Mouse (Mus musculus): ENCODE results near the gene Mkrn3.
A peak's percentile ranks its signal among the peaks of the same experiment; 100 is the strongest.

The Mkrn3 gene

DNA sequence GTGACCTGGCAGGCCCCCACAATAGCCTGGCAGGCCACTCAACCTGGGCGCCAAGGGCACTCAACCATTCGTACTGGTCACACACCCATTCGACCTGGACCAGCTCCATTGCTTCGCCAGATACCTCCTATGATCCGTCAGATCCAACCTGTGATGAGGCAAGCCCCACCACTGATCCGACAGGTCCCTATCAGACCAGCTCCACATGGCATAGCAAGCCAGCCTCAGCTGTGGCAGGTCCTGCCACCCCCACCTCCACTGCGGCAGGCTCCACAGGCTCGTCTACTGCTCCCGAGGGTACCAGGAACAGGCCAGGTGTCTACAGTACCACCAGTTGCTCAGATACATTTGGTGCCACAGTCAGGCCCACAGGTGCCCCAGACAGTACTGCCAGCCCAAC is 41.4 kb downstream of the Mkrn3 start:
- no peak for DNase-seq (ENCODE audit: low spot score in 2 of 2)

DNA sequence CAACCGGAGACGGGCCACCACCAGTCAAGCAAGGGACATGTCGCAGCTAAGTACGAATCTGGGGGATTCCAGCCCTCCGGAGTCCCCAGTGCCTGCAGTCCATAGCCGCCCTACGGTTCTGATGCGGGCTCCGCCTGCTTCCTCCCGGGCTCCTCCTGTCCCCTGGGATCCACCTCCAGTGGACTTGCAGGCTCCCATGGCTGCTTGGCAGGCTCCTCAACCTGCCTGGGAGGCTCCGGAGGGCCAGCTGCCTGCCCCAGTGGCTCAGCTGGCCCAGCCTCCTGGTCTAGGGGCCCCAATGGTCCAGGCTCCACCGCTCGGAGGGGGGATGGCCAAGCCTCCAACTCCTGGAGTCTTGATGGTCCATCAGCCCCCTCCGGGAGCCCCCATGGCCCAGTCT is 42.6 kb downstream of the Mkrn3 start:
- DNase-seq (ENCODE audit: low spot score in 2 of 2) = peak in 1 of 2 experiments; percentile 20

- DNase-seq (ENCODE audit: low spot score in 2 of 2) = peak; percentile 62 to 69
These were observed 43.2 kb downstream of the Mkrn3 start, which contains the start of gene Magel2 for GRCm38 (mm10) chr7:62376510-62377304. Gene Magel2 (plus strand): TSS chr7:62377010.

DNA sequence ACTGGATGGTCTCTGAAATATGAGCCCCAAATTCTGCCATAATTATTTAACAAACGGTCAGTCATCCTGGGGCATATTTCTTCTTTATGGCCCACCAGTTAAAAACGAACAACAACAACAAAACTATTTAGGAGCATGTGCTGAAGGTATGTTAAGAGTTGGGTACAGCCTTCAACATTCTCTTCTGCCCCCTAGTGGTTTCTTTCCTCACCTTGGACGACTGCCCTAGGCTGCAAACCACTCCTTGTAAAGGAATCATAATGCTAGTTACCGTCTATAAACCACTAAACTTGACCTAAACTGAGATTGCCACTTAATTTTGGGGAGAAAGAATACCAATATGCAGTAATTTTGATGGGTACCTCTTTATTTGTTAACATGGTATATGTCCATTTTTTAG is 44.3 kb downstream of the Mkrn3 start:
- DNase-seq (ENCODE audit: low spot score in 2 of 2) = peak in 1 of 2 experiments; percentile 26
